Mouse (Mus musculus) liver, embryonic 14.5 days (tissue): ENCODE data around the gene Capn11.

ENCODE experiments used
- CTCF ChIP-seq: IDR thresholded peaks from 2 replicates; pipeline ENCODE4 v1.5.1; 2016; ENCODE audit warnings: antibody characterized with exemption, low read depth, control low read depth
- EP300 ChIP-seq: IDR thresholded peaks from 2 replicates; pipeline ENCODE4 v1.6.1; 2016; ENCODE audit warnings: antibody characterized with exemption, low read depth

GRCm38 (mm10) chr17:45689120-45689519 is 30.0 kb upstream of the Capn11 start:
- TF ChIP-seq CTCF (no peak), EP300 (no peak)
